Mouse (Mus musculus) brown adipose tissue, adult 24 weeks (tissue): Measurements from ENCODE around the gene Foxn4. TPM values are rescaled to one million over a fixed set of nuclear protein-coding genes. Genes with fewer than 3 reads are reported as not detected.

Source experiments
- H3K27ac ChIP-seq: fragments of 200-500 bp; replicated peaks from 2 replicates; pipeline ENCODE4 v1.5.1; 2012; ENCODE audit warnings: low read depth, mild to moderate bottlenecking, low read length
- H3K4me1 ChIP-seq: fragments of 200-500 bp; 2 replicates; pipeline ENCODE4 v1.6.1; 2012; ENCODE audit warnings: low read length, mixed read lengths; ENCODE audit not compliant: control insufficient read depth, insufficient read depth, insufficient read length
- H3K4me3 ChIP-seq: fragments of 200-500 bp; 2 replicates; pipeline ENCODE4 v1.5.1; 2012; ENCODE audit warnings: low read depth, mild to moderate bottlenecking, low read length, moderate library complexity; ENCODE audit not compliant: insufficient read depth
- polyA plus RNA-seq: library from polyadenylated mRNA; stranded (reverse); fragments of >200 nt; gene quantifications from 2 replicates; pipeline ENCODE4 v1.2.4, GENCODE M21; 2012; ENCODE audit not compliant: missing spikeins, insufficient read depth, insufficient read length

Foxn4 gene
- polyA plus RNA-seq, 1 experiment, result not detected

DNA sequence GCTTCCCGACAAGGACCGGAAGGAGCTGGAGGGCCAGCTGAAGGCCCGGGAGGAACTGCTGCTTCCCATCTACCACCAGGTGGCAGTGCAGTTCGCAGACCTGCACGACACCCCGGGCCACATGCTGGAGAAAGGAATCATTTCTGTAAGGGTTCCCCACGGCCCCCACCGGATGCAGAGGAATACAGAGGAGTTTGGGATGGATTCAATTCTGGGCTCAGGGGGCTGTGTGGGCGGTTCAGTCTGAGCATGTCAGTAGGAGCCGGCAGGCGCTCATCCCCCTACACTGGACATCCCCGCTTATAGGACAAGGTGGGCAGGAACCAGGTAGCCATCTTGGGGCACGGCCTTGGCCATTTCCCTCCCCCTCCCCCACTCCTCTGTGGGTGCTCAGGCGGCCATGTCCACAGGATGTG, 25.4 kb downstream of the Foxn4 start:
- no peak overlapping the region for H3K27ac ChIP-seq
- H3K4me1 ChIP-seq, result no peaks in the 10 kb centered on the region
- no peak overlapping the region for H3K4me3 ChIP-seq

DNA sequence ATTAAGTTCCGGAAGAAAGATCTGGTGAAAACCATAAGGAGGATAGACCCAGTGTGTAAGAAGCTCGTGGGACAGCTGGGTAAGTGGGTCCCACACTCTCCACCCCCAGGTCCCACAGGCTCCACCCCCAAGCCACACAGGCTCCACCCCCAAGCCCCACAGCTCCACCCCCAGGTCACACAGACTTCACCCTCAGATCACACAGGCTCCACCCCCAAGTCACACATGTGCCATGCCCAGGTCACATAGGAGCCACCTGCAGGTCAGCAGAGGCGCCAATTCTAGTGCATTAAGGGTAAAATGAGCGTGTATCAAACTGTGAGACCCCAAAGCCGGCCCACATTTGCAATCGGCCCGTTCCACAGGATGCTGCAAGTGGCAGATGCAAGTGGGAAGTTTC, 27.1 kb downstream of the Foxn4 start:
- Histone ChIP-seq H3K27ac (no peak overlapping the region), H3K4me1 (no peaks in the 10 kb centered on the region), H3K4me3 (no peak overlapping the region)

- no peak overlapping the region for H3K4me3 ChIP-seq
- no peaks in the 10 kb centered on the region for H3K4me1 ChIP-seq
- H3K27ac ChIP-seq, result no peak overlapping the region
Measured at GRCm38 (mm10) chr5:114239737-114240136, 33.9 kb downstream of the Foxn4 start.

GRCm38 (mm10) chr5:114238924-114239323, 34.7 kb downstream of the Foxn4 start:
- Histone ChIP-seq H3K4me1 (no peaks in the 10 kb centered on the region), H3K27ac (no peak overlapping the region), H3K4me3 (no peak overlapping the region)

DNA sequence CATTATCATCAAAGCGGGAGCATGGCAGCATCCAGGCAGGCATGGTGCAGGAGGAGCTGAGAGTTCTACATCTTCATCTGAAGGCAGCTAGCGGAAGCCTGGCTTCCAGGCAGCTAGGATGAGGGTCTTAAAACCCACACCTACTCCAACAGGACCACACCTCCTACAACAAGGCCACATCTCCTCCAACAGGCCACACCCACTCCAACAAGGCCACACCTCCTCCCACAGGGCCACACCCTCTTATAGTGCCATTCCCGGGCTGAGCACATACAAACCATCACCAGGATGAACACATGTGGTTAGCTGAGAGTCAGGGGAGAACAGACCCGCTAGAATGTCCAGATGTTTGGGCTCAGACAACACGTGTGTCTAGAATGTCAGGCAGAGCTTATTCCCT, 44.7 kb downstream of the Foxn4 start:
- Histone ChIP-seq H3K4me3 (no peak overlapping the region), H3K4me1 (no peaks in the 10 kb centered on the region), H3K27ac (no peak overlapping the region)

GRCm38 (mm10) chr5:114226051-114226450, 47.6 kb downstream of the Foxn4 start:
- H3K27ac ChIP-seq, result no peak overlapping the region
- no peak overlapping the region for H3K4me3 ChIP-seq
- H3K4me1 ChIP-seq, result no peaks in the 10 kb centered on the region

GRCm38 (mm10) chr5:114218771-114219170, 54.8 kb downstream of the Foxn4 start:
- H3K27ac ChIP-seq, result no peak overlapping the region
- no peaks in the 10 kb centered on the region for H3K4me1 ChIP-seq
- no peak overlapping the region for H3K4me3 ChIP-seq

- no peak overlapping the region for H3K27ac ChIP-seq
- H3K4me1 ChIP-seq, result no peaks in the 10 kb centered on the region
- H3K4me3 ChIP-seq, result no peak overlapping the region
Measured at GRCm38 (mm10) chr5:114213183-114213582, 60.4 kb downstream of the Foxn4 start.

DNA sequence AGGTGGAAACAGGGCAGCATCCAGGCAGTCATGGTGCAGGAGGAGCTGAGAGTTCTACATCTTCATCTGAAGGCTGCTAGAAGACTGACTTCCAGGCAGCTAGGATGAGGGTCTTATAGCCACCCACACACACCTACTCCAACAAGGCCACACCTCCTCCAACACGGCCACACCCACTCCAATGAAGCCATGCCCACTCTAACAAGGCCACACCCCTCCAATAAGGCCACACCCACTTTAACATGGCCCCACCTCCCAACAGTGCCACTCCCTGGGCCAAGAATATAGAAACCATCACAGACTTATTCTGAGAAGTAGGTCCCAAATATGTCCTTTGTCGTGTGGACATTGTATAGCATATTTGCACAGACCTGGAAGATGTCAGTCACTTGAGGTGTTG, 67.4 kb downstream of the Foxn4 start:
- Histone ChIP-seq H3K4me3 (no peak overlapping the region), H3K4me1 (no peaks in the 10 kb centered on the region), H3K27ac (no peak overlapping the region)

Other genes with a start within 250 kb of the Foxn4 start
- gene Usp30, start 208.3 kb downstream of the Foxn4 start, polyA plus RNA-seq, result 5.3 and 6.4 TPM in 2 replicates
- not detected in 2 replicates for gene Svop, start 182.2 kb downstream of the Foxn4 start, polyA plus RNA-seq
- 4.3 and 5.6 TPM in 2 replicates for gene Alkbh2, start 145.6 kb downstream of the Foxn4 start, polyA plus RNA-seq
- gene Ung, start 143.4 kb downstream of the Foxn4 start, polyA plus RNA-seq, result 4.4 and 5.2 TPM in 2 replicates
- gene Acacb, start 127.3 kb downstream of the Foxn4 start, polyA plus RNA-seq, result 235 and 250 TPM in 2 replicates
- not detected in 2 replicates for gene Myo1h, start 15.4 kb upstream of the Foxn4 start, polyA plus RNA-seq
- gene Kctd10, start 106.7 kb upstream of the Foxn4 start, polyA plus RNA-seq, result 21.5 and 25.5 TPM in 2 replicates
- 47.6 and 51.4 TPM in 2 replicates for gene Ube3b, start 106.8 kb upstream of the Foxn4 start, polyA plus RNA-seq
- gene Mmab, start 170.3 kb upstream of the Foxn4 start, polyA plus RNA-seq, result 32.1 and 36.7 TPM in 2 replicates
- 23.0 and 23.4 TPM in 2 replicates for gene Mvk, start 170.5 kb upstream of the Foxn4 start, polyA plus RNA-seq